In the genomic region with DNA sequence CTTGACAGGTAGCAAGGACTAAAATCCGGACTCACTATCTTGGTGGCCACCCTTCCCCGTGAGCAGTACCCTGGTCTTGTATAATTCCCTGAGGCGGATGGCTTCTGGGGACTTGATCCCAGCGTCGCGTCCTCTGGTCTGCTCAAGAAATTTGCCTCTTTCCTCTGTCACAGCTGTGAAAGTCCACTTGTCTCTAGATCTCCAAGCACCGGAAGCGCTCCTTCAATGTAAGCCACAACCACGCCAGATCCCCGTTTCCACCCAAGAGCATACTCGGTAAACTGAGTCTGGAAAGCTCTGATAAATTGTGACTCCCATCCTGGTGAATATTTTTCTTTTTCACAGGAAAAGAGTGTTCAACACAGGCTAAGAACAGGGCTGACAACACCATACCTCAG, we compare ENCODE assay signal across 9 mouse cellular contexts. TPM values are rescaled to one million over a fixed set of nuclear protein-coding genes. Genes with fewer than 3 reads are reported as not detected.
DNase-seq lines count a peak whose midpoint lies in the region; ATAC-seq and TF ChIP-seq lines count a peak whose summit lies in the region.
"Had no signal": no experiment of that assay in that cellular context is flagged by ENCODE, and none has a peak within 500 bp of the region (broad histone marks: within the 10 kb centered on the region; RNA-seq: fewer than 3 reads in every experiment).

No protein-coding gene starts in this region.

- TF ChIP-seq RAD21 in MEL (IDR thresholded peaks at IDR 0.05; ENCODE audit: low read depth, low read length), result no peak

- peak overlapping the region; percentile 68 for H3K4me3 ChIP-seq in kidney, embryonic 15.5 days (replicated peaks)
- H3K4me3 ChIP-seq in MEL (ENCODE audit: control insufficient read depth in 1 of 2, insufficient read depth in 1 of 2, low read depth in 2 of 2, low read length in 2 of 2), result peak overlapping the region; percentile 71 to 80
- peak overlapping the region; percentile 60 for H3K4me3 ChIP-seq in limb, embryonic 13.5 days
- H3K4me3 ChIP-seq in neural tube, embryonic 15.5 days (replicated peaks), result peak overlapping the region; percentile 66

- H3K4me1 ChIP-seq in kidney, embryonic 15.5 days, result peaks cover 13% of the 10 kb centered on the region
- H3K4me1 ChIP-seq in MEL (ENCODE audit: control insufficient read depth in 1 of 2, insufficient read depth in 2 of 2, low read length in 2 of 2), result peaks cover 9% of the 10 kb centered on the region in 2 experiments; a peak in 3 of 4 replicates
- peaks cover 13% of the 10 kb centered on the region for H3K4me1 ChIP-seq in limb, embryonic 13.5 days
- H3K4me1 ChIP-seq in neural tube, embryonic 15.5 days, result peaks cover 18% of the 10 kb centered on the region

- peak overlapping the region; percentile 94 for H3K27ac ChIP-seq in kidney, embryonic 15.5 days
- peak overlapping the region; percentile 77 for H3K27ac ChIP-seq in MEL (ENCODE audit: control insufficient read depth, low read depth, low read length)
- peak overlapping the region; percentile 85 for H3K27ac ChIP-seq in limb, embryonic 13.5 days
- peak overlapping the region; percentile 88 for H3K27ac ChIP-seq in neural tube, embryonic 15.5 days (replicated peaks)

- ATAC-seq in kidney, embryonic 15.5 days (replicated peaks; ENCODE audit: low FRiP score), result peak; percentile 19; the same call in 1 of the 2 replicates
- ATAC-seq in erythroblast, adult 5-6 weeks (replicated peaks; ENCODE audit: low FRiP score, poor library complexity, severe bottlenecking), result peak; percentile 40
- ATAC-seq in limb, embryonic 13.5 days (ENCODE audit: low FRiP score, low read depth), result 0 out of 2 replicates have a peak, but pooled peaks have one; percentile 13
- peak; percentile 23 for ATAC-seq in neural tube, embryonic 15.5 days (ENCODE audit: low FRiP score)

- peak overlapping the region; percentile 78 for H3K9ac ChIP-seq in kidney, embryonic 15.5 days
- H3K9ac ChIP-seq in MEL (ENCODE audit: control insufficient read depth, low read depth, low read length, poor library complexity, severe bottlenecking), result peak overlapping the region; percentile 73
- H3K9ac ChIP-seq in limb, embryonic 13.5 days, result peak overlapping the region; percentile 83
- H3K9ac ChIP-seq in neural tube, embryonic 15.5 days (replicated peaks), result peak overlapping the region; percentile 76

- H3K79me2 ChIP-seq in MEL (ENCODE audit: control insufficient read depth, insufficient read depth, low read length, poor library complexity), result peaks cover 12% of the 10 kb centered on the region

- WGBS in kidney, embryonic 15.5 days, result 3% methylated on average over 11 of the region's 11 CpGs
- 3% methylated on average over 11 of the region's 11 CpGs for WGBS in limb, embryonic 13.5 days
- WGBS in neural tube, embryonic 15.5 days, result 3% methylated on average over 11 of the region's 11 CpGs

- TF ChIP-seq CTCF in MEL (IDR thresholded peaks at IDR 0.05 in 2 of 3, conservative IDR thresholded peaks at IDR 0.05 in 1 of 3; ENCODE audit: control insufficient read depth in 1 of 3, insufficient read depth in 1 of 3, low read depth in 2 of 3, low read length in 3 of 3, poor library complexity in 1 of 3, severe bottlenecking in 1 of 3), result no peak

- TF ChIP-seq POLR2A in MEL (IDR thresholded peaks at IDR 0.05; ENCODE audit: control insufficient read depth in 1 of 2, insufficient read depth in 1 of 2, low read depth in 1 of 2, low read length in 2 of 2, poor library complexity in 1 of 2), result no peak

- H3K27me3 ChIP-seq in kidney, embryonic 15.5 days, result no peaks in the 10 kb centered on the region
- H3K27me3 ChIP-seq in MEL (ENCODE audit: control insufficient read depth in 1 of 2, insufficient read depth in 2 of 2, low read length in 2 of 2), result no peaks in the 10 kb centered on the region
- H3K27me3 ChIP-seq in limb, embryonic 13.5 days, result no peaks in the 10 kb centered on the region
- H3K27me3 ChIP-seq in neural tube, embryonic 15.5 days (replicated peaks), result no peaks in the 10 kb centered on the region

- no peaks in the 10 kb centered on the region for H3K9me3 ChIP-seq in kidney, embryonic 15.5 days (replicated peaks)
- no peaks in the 10 kb centered on the region for H3K9me3 ChIP-seq in MEL (replicated peaks; ENCODE audit: insufficient read depth, low read length)
- H3K9me3 ChIP-seq in limb, embryonic 13.5 days, result no peaks in the 10 kb centered on the region
- no peaks in the 10 kb centered on the region for H3K9me3 ChIP-seq in neural tube, embryonic 15.5 days (replicated peaks)

- peak overlapping the region; percentile 76 for H3K4me2 ChIP-seq in kidney, embryonic 15.5 days
- peak overlapping the region; percentile 83 for H3K4me2 ChIP-seq in limb, embryonic 13.5 days (replicated peaks)
- peak overlapping the region; percentile 75 for H3K4me2 ChIP-seq in neural tube, embryonic 15.5 days

- H3K36me3 ChIP-seq in kidney, embryonic 15.5 days, result no peaks in the 10 kb centered on the region
- H3K36me3 ChIP-seq in MEL (ENCODE audit: control insufficient read depth in 1 of 2, insufficient read depth in 2 of 2, low read length in 2 of 2), result peaks cover 0 to 9% of the 10 kb centered on the region in 2 experiments; a peak in 3 of 4 replicates
- no peaks in the 10 kb centered on the region for H3K36me3 ChIP-seq in limb, embryonic 13.5 days
- no peaks in the 10 kb centered on the region for H3K36me3 ChIP-seq in neural tube, embryonic 15.5 days

- no peak for TF ChIP-seq EP300 in MEL (IDR thresholded peaks at IDR 0.05; ENCODE audit: low read depth in 1 of 2, low read length in 2 of 2)

- no peak for DNase-seq in kidney, adult 8-10 months
- peak; percentile 66 for DNase-seq in MEL (ENCODE audit: low read depth, low spot score)
- DNase-seq in layer of hippocampus, adult 18-20 months (ENCODE audit: low spot score in 2 of 2), result no peak
- no peak for DNase-seq in layer of hippocampus, adult 9-11 months

TF ChIP-seq in MEL, 35 proteins besides CTCF, POLR2A, EP300 and RAD21 (continues in another document):
- 0 out of 2 replicates have a peak, but pooled peaks have one; percentile 26 for TF ChIP-seq ETS1 (IDR thresholded peaks at IDR 0.05; ENCODE audit: low read depth, low read length)

RNA-seq across cellular contexts. Expression of gene Nat8f1, which starts 0.3 kb away (rescaled TPM):
- 46.6 and 52.7 TPM in 2 replicates for polyA plus RNA-seq in kidney, embryonic 15.5 days (2015; fragmentation: Nextera tagmentation; extraction: Ambion mirVana)
- 5.3 and 5.7 TPM in 2 replicates for total RNA-seq in MEL (2012; rRNA removed)
- polyA plus RNA-seq in MEL (2012; ENCODE audit: insufficient read depth in 1 of 2, insufficient read length in 2 of 2, low read depth in 1 of 2, low replicate concordance in 2 of 2, missing spikeins in 1 of 2), result 1 to 10 TPM in 1 of 2 experiments, not detected in 1; 6.9 TPM
- not detected in 2 replicates for total RNA-seq in erythroblast, adult 5-6 weeks (2015; ENCODE audit: low replicate concordance)
- total RNA-seq in erythroblast, adult 5-6 weeks (2017; ENCODE audit: low replicate concordance), result 0.42 and 4.8 TPM in 2 replicates
- 6.9 and 7.8 TPM in 2 replicates for polyA plus RNA-seq in limb, embryonic 13.5 days (2015; fragmentation: Nextera tagmentation; extraction: Ambion mirVana)
- 17.5 and 21.6 TPM in 2 replicates for polyA plus RNA-seq in neural tube, embryonic 15.5 days (2015; fragmentation: Nextera tagmentation; extraction: Ambion mirVana)
- total RNA-seq in layer of hippocampus, adult 18-20 months (2021), result 10 to 100 TPM; 24.8 to 28.5 TPM

RNA-seq across cellular contexts. Expression of gene Tprkb, which starts 3.5 kb away (rescaled TPM):
- 41.0 and 41.6 TPM in 2 replicates for polyA plus RNA-seq in kidney, embryonic 15.5 days (2015; fragmentation: Nextera tagmentation; extraction: Ambion mirVana)
- total RNA-seq in MEL (2012; rRNA removed), result 63.3 and 66.5 TPM in 2 replicates
- 10 to 100 TPM; 85.1 to 87.6 TPM for polyA plus RNA-seq in MEL (2012; ENCODE audit: insufficient read depth in 1 of 2, insufficient read length in 2 of 2, low read depth in 1 of 2, low replicate concordance in 2 of 2, missing spikeins in 1 of 2)
- total RNA-seq in erythroblast, adult 5-6 weeks (2015; ENCODE audit: low replicate concordance), result 7.3 and 10.4 TPM in 2 replicates
- 4.3 and 11.9 TPM in 2 replicates for total RNA-seq in erythroblast, adult 5-6 weeks (2017; ENCODE audit: low replicate concordance)
- 38.4 and 38.8 TPM in 2 replicates for polyA plus RNA-seq in limb, embryonic 13.5 days (2015; fragmentation: Nextera tagmentation; extraction: Ambion mirVana)
- polyA plus RNA-seq in neural tube, embryonic 15.5 days (2015; fragmentation: Nextera tagmentation; extraction: Ambion mirVana), result 50.5 and 52.4 TPM in 2 replicates
- total RNA-seq in layer of hippocampus, adult 18-20 months (2021), result 10 to 100 TPM; 81.6 to 98.0 TPM

RNA-seq across cellular contexts. Expression of gene Nat8f4, which starts 10.5 kb away (rescaled TPM):
- 5.9 and 6.3 TPM in 2 replicates for polyA plus RNA-seq in kidney, embryonic 15.5 days (2015; fragmentation: Nextera tagmentation; extraction: Ambion mirVana)
- 2.3 and 3.0 TPM in 2 replicates for total RNA-seq in MEL (2012; rRNA removed)
- 1 to 10 TPM in 1 of 2 experiments, not detected in 1; 2.6 TPM for polyA plus RNA-seq in MEL (2012; ENCODE audit: insufficient read depth in 1 of 2, insufficient read length in 2 of 2, low read depth in 1 of 2, low replicate concordance in 2 of 2, missing spikeins in 1 of 2)
- not detected in 2 replicates for total RNA-seq in erythroblast, adult 5-6 weeks (2015; ENCODE audit: low replicate concordance)
- total RNA-seq in erythroblast, adult 5-6 weeks (2017; ENCODE audit: low replicate concordance), result 0.56 TPM in 1 of 2 replicates, not detected in the other
- 1.8 and 2.5 TPM in 2 replicates for polyA plus RNA-seq in limb, embryonic 13.5 days (2015; fragmentation: Nextera tagmentation; extraction: Ambion mirVana)
- 4.5 and 4.8 TPM in 2 replicates for polyA plus RNA-seq in neural tube, embryonic 15.5 days (2015; fragmentation: Nextera tagmentation; extraction: Ambion mirVana)
- total RNA-seq in layer of hippocampus, adult 18-20 months (2021), result 1 to 10 TPM; 7.6 to 8.5 TPM

RNA-seq across cellular contexts. Expression of gene Nat8f2, which starts 46.2 kb away (rescaled TPM):
- 1.2 and 1.5 TPM in 2 replicates for polyA plus RNA-seq in kidney, embryonic 15.5 days (2015; fragmentation: Nextera tagmentation; extraction: Ambion mirVana)
- 0.03 and 0.12 TPM in 2 replicates for total RNA-seq in MEL (2012; rRNA removed)
- under 1 TPM in 1 of 2 experiments, not detected in 1; 0.06 TPM for polyA plus RNA-seq in MEL (2012; ENCODE audit: insufficient read depth in 1 of 2, insufficient read length in 2 of 2, low read depth in 1 of 2, low replicate concordance in 2 of 2, missing spikeins in 1 of 2)
- total RNA-seq in erythroblast, adult 5-6 weeks (2015; ENCODE audit: low replicate concordance), result not detected in 2 replicates
- total RNA-seq in erythroblast, adult 5-6 weeks (2017; ENCODE audit: low replicate concordance), result not detected in 2 replicates
- polyA plus RNA-seq in limb, embryonic 13.5 days (2015; fragmentation: Nextera tagmentation; extraction: Ambion mirVana), result not detected in 2 replicates
- polyA plus RNA-seq in neural tube, embryonic 15.5 days (2015; fragmentation: Nextera tagmentation; extraction: Ambion mirVana), result 0.05 TPM in 1 of 2 replicates, not detected in the other
- 1 to 10 TPM; 2.4 to 4.2 TPM for total RNA-seq in layer of hippocampus, adult 18-20 months (2021)
- total RNA-seq: neutrophil, adult 5-6 weeks had no signal

RNA-seq across cellular contexts. Expression of gene Dusp11, which starts 46.3 kb away (rescaled TPM):
- polyA plus RNA-seq in kidney, embryonic 15.5 days (2015; fragmentation: Nextera tagmentation; extraction: Ambion mirVana), result 44.1 and 45.0 TPM in 2 replicates
- total RNA-seq in MEL (2012; rRNA removed), result 33.2 and 34.8 TPM in 2 replicates
- 10 to 100 TPM; 22.4 to 42.3 TPM for polyA plus RNA-seq in MEL (2012; ENCODE audit: insufficient read depth in 1 of 2, insufficient read length in 2 of 2, low read depth in 1 of 2, low replicate concordance in 2 of 2, missing spikeins in 1 of 2)
- total RNA-seq in erythroblast, adult 5-6 weeks (2015; ENCODE audit: low replicate concordance), result 64.8 and 77.0 TPM in 2 replicates
- total RNA-seq in erythroblast, adult 5-6 weeks (2017; ENCODE audit: low replicate concordance), result 34.7 and 35.2 TPM in 2 replicates
- polyA plus RNA-seq in limb, embryonic 13.5 days (2015; fragmentation: Nextera tagmentation; extraction: Ambion mirVana), result 41.3 and 51.1 TPM in 2 replicates
- polyA plus RNA-seq in neural tube, embryonic 15.5 days (2015; fragmentation: Nextera tagmentation; extraction: Ambion mirVana), result 47.8 and 55.0 TPM in 2 replicates
- 10 to 100 TPM; 71.2 to 76.1 TPM for total RNA-seq in layer of hippocampus, adult 18-20 months (2021)
